In the genomic region with DNA sequence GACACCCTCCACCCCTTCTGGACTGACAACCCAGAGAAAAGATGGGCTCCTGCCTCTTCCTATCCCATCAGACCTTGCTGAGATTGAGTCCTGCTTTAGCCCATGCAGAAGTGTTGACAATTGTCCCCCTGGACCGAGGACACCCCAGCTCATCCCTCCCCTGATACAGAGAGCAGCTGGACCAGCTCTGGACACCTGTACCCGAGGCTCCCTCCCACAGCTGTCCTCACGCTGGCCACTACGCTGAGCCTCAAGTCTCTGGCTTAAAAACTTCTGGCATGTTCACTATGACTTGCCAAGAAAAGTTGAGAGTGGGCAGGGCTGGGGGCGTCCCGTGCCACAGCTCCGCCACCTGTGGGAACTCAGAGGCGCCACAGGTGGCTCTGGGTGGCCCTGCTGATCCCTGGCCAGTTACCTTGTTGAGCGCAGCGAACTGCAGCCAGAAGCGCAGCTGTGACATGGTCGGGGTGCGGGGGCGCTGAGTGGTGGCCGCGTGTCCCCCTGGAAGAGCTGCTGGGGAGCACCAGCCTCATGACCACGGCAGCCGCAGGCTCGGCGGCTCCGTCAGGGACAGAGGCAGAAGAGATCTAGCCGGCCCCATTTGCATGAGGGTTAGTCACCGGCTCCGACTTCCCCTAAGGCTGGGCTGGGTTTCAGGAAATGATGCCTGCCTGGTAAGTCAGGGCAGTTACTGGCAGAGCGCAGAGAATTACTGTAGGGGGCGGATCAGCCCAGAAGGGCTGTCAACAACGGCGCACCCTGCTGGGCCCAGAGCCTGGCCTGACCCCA, we compare ENCODE assay signal across 8 mouse cellular contexts. TPM values are rescaled to one million over a fixed set of nuclear protein-coding genes. Genes with fewer than 3 reads are reported as not detected.
DNase-seq lines count a peak whose midpoint lies in the region; ATAC-seq and TF ChIP-seq lines count a peak whose summit lies in the region.

No protein-coding gene starts in this region.

- no peak overlapping the region; the same call in 1 of the 2 replicates for H3K4me2 ChIP-seq in hindbrain, embryonic 11.5 days (replicated peaks; ENCODE audit: low read depth, low read length)
- 0 out of 2 replicates have a peak overlapping the region, but pooled peaks have one; percentile 14 for H3K4me2 ChIP-seq in hindbrain, embryonic 16.5 days (ENCODE audit: low read length)
- peak overlapping the region; percentile 59 for H3K4me2 ChIP-seq in stomach, postnatal 0 days (replicated peaks; ENCODE audit: low read depth)

- H3K36me3 ChIP-seq in hindbrain, embryonic 10.5 days = peaks cover 26% of the 10 kb centered on the region
- H3K36me3 ChIP-seq in hindbrain, embryonic 11.5 days (ENCODE audit: control insufficient read depth, insufficient read depth, low read length) = no peaks in the 10 kb centered on the region
- 0 out of 2 replicates have a peak, but pooled peaks cover 3% of the 10 kb centered on the region for H3K36me3 ChIP-seq in hindbrain, embryonic 16.5 days (ENCODE audit: control insufficient read depth, insufficient read depth, low read length)
- H3K36me3 ChIP-seq in stomach, postnatal 0 days (ENCODE audit: control insufficient read depth, insufficient read depth, low read length) = peaks cover 5% of the 10 kb centered on the region

- ATAC-seq in hindbrain, embryonic 11.5 days (ENCODE audit: low FRiP score) = no peak; the same call in 1 of the 2 replicates
- ATAC-seq in hindbrain, embryonic 16.5 days = no peak
- ATAC-seq in stomach, postnatal 0 days (ENCODE audit: low FRiP score, low TSS enrichment) = peak; percentile 83

- TF ChIP-seq CTCF in stomach, postnatal 0 days (IDR thresholded peaks at IDR 0.05; ENCODE audit: low read depth) = peak; percentile 72

- WGBS in hindbrain, embryonic 10.5 days = 19% methylated on average over 28 of the region's 28 CpGs
- WGBS in hindbrain, embryonic 11.5 days = 21% methylated on average over 28 of the region's 28 CpGs
- WGBS in hindbrain, embryonic 16.5 days = 21% methylated on average over 28 of the region's 28 CpGs
- WGBS in stomach, postnatal 0 days = 20% methylated on average over 28 of the region's 28 CpGs

- peak overlapping the region; percentile 35; the same call in 1 of the 2 replicates for H3K27ac ChIP-seq in hindbrain, embryonic 10.5 days
- no peak overlapping the region for H3K27ac ChIP-seq in hindbrain, embryonic 11.5 days (ENCODE audit: low read depth, low read length)
- no peak overlapping the region for H3K27ac ChIP-seq in hindbrain, embryonic 16.5 days (ENCODE audit: low read depth, low read length)
- H3K27ac ChIP-seq in stomach, postnatal 0 days (replicated peaks) = peak overlapping the region; percentile 88

- no peak for TF ChIP-seq EP300 in stomach, postnatal 0 days (optimal IDR thresholded peaks at IDR 0.05)

- H3K27me3 ChIP-seq in hindbrain, embryonic 10.5 days (ENCODE audit: insufficient read depth, poor library complexity, severe bottlenecking) = peaks cover 4% of the 10 kb centered on the region; the same call in 1 of the 2 replicates
- H3K27me3 ChIP-seq in hindbrain, embryonic 11.5 days (ENCODE audit: control insufficient read depth, insufficient read depth, low read length) = no peaks in the 10 kb centered on the region
- no peaks in the 10 kb centered on the region for H3K27me3 ChIP-seq in hindbrain, embryonic 16.5 days (replicated peaks; ENCODE audit: control insufficient read depth, insufficient read depth, low read length)
- H3K27me3 ChIP-seq in stomach, postnatal 0 days (ENCODE audit: control insufficient read depth, insufficient read depth, low read length) = no peaks in the 10 kb centered on the region

- no peak overlapping the region for H3K9ac ChIP-seq in hindbrain, embryonic 11.5 days (ENCODE audit: low read depth, low read length)
- H3K9ac ChIP-seq in hindbrain, embryonic 16.5 days (ENCODE audit: low read depth, low read length) = no peak overlapping the region
- peak overlapping the region; percentile 68 for H3K9ac ChIP-seq in stomach, postnatal 0 days (ENCODE audit: low read length)

- H3K4me3 ChIP-seq in hindbrain, embryonic 10.5 days = peak overlapping the region; percentile 28
- no peak overlapping the region for H3K4me3 ChIP-seq in hindbrain, embryonic 11.5 days (ENCODE audit: low read depth, low read length)
- no peak overlapping the region; the same call in 1 of the 2 replicates for H3K4me3 ChIP-seq in hindbrain, embryonic 16.5 days (ENCODE audit: low read length)
- peak overlapping the region; percentile 33 for H3K4me3 ChIP-seq in stomach, postnatal 0 days (ENCODE audit: low read depth, low read length)

- intact Hi-C loops in left cerebral cortex, postnatal 4 days (cut with DNase I) = no loop called here

- H3K4me1 ChIP-seq in hindbrain, embryonic 10.5 days (replicated peaks) = peaks cover 51% of the 10 kb centered on the region
- H3K4me1 ChIP-seq in hindbrain, embryonic 11.5 days (replicated peaks; ENCODE audit: control insufficient read depth, insufficient read depth, low read length) = peaks cover 2% of the 10 kb centered on the region; the same call in 1 of the 2 replicates
- peaks cover 3% of the 10 kb centered on the region; the same call in 1 of the 2 replicates for H3K4me1 ChIP-seq in hindbrain, embryonic 16.5 days (ENCODE audit: control insufficient read depth, insufficient read depth, low read depth, low read length)
- peaks cover 17% of the 10 kb centered on the region for H3K4me1 ChIP-seq in stomach, postnatal 0 days (replicated peaks; ENCODE audit: control insufficient read depth, insufficient read depth)

- no peaks in the 10 kb centered on the region for H3K9me3 ChIP-seq in hindbrain, embryonic 10.5 days
- no peaks in the 10 kb centered on the region for H3K9me3 ChIP-seq in hindbrain, embryonic 11.5 days (ENCODE audit: control insufficient read depth, low read length)
- H3K9me3 ChIP-seq in hindbrain, embryonic 16.5 days (ENCODE audit: control insufficient read depth, low read length) = no peaks in the 10 kb centered on the region
- H3K9me3 ChIP-seq in stomach, postnatal 0 days (ENCODE audit: control insufficient read depth, low read length) = no peaks in the 10 kb centered on the region

- peak; percentile 32 for DNase-seq in hindbrain, embryonic 10.5 days (ENCODE audit: low spot score)
- DNase-seq in hindbrain, embryonic 11.5 days (ENCODE audit: low spot score) = no peak
- DNase-seq in adrenal gland, adult 8-10 months = peak; percentile 83
- peak; percentile 23 to 45 for DNase-seq in frontal cortex, postnatal 25 days (ENCODE audit: low spot score in 2 of 2)
- peak; percentile 46 for DNase-seq in left cerebral cortex, postnatal 4 days
- DNase-seq in mesoderm, embryonic 11.5 days (ENCODE audit: low read depth, low spot score) = peak; percentile 37
- DNase-seq in stomach, postnatal 0 days (ENCODE audit: low spot score) = peak; percentile 90

RNA-seq across cellular contexts. Expression of a gene that starts 28.0 kb away (rescaled TPM):
- polyA plus RNA-seq in hindbrain, embryonic 10.5 days (2016; fragmentation: Nextera tagmentation; extraction: Ambion mirVana) = 681 and 705 TPM in 2 replicates
- 543 and 552 TPM in 2 replicates for polyA plus RNA-seq in hindbrain, embryonic 11.5 days (2014; fragmentation: Nextera tagmentation; extraction: Ambion mirVana)
- 100 to 1,000 TPM; 697 to 776 (median 769) TPM for total RNA-seq in adrenal gland, adult 8-10 months (2022)
- 601 and 643 TPM in 2 replicates for polyA plus RNA-seq in hindbrain, embryonic 16.5 days (2015; fragmentation: Nextera tagmentation; extraction: Ambion mirVana)
- total RNA-seq in left cerebral cortex, postnatal 4 days (2021) = 100 to 1,000 TPM; 311 to 347 TPM
- polyA plus RNA-seq in stomach, postnatal 0 days (2015; fragmentation: Nextera tagmentation; extraction: Ambion mirVana) = 435 and 445 TPM in 2 replicates

RNA-seq across cellular contexts. Expression of a gene that starts 30.4 kb away (rescaled TPM):
- polyA plus RNA-seq in hindbrain, embryonic 10.5 days (2016; fragmentation: Nextera tagmentation; extraction: Ambion mirVana) = 16.8 and 17.2 TPM in 2 replicates
- 8.0 and 9.5 TPM in 2 replicates for polyA plus RNA-seq in hindbrain, embryonic 11.5 days (2014; fragmentation: Nextera tagmentation; extraction: Ambion mirVana)
- total RNA-seq in adrenal gland, adult 8-10 months (2022) = 10 to 100 TPM; 27.4 to 54.8 (median 45.1) TPM
- polyA plus RNA-seq in hindbrain, embryonic 16.5 days (2015; fragmentation: Nextera tagmentation; extraction: Ambion mirVana) = 10.3 and 13.0 TPM in 2 replicates
- 10 to 100 TPM; 28.8 to 30.8 TPM for total RNA-seq in left cerebral cortex, postnatal 4 days (2021)
- polyA plus RNA-seq in stomach, postnatal 0 days (2015; fragmentation: Nextera tagmentation; extraction: Ambion mirVana) = 10.7 and 11.0 TPM in 2 replicates

RNA-seq across cellular contexts. Expression of a gene that starts 35.4 kb away (rescaled TPM):
- polyA plus RNA-seq in hindbrain, embryonic 10.5 days (2016; fragmentation: Nextera tagmentation; extraction: Ambion mirVana) = 261 and 268 TPM in 2 replicates
- polyA plus RNA-seq in hindbrain, embryonic 11.5 days (2014; fragmentation: Nextera tagmentation; extraction: Ambion mirVana) = 215 and 222 TPM in 2 replicates
- 100 to 1,000 TPM in 1 of 4 experiments, 10 to 100 TPM in 3; 79.1 to 104 (median 94.4) TPM for total RNA-seq in adrenal gland, adult 8-10 months (2022)
- polyA plus RNA-seq in hindbrain, embryonic 16.5 days (2015; fragmentation: Nextera tagmentation; extraction: Ambion mirVana) = 141 and 143 TPM in 2 replicates
- 10 to 100 TPM; 63.9 to 74.2 TPM for total RNA-seq in left cerebral cortex, postnatal 4 days (2021)
- 121 and 122 TPM in 2 replicates for polyA plus RNA-seq in stomach, postnatal 0 days (2015; fragmentation: Nextera tagmentation; extraction: Ambion mirVana)

RNA-seq across cellular contexts. Expression of a gene that starts 40.6 kb away (rescaled TPM):
- 18.5 and 21.1 TPM in 2 replicates for polyA plus RNA-seq in hindbrain, embryonic 10.5 days (2016; fragmentation: Nextera tagmentation; extraction: Ambion mirVana)
- 21.3 and 26.8 TPM in 2 replicates for polyA plus RNA-seq in hindbrain, embryonic 11.5 days (2014; fragmentation: Nextera tagmentation; extraction: Ambion mirVana)
- total RNA-seq in adrenal gland, adult 8-10 months (2022) = 100 to 1,000 TPM; 127 to 146 (median 143) TPM
- 17.7 and 18.3 TPM in 2 replicates for polyA plus RNA-seq in hindbrain, embryonic 16.5 days (2015; fragmentation: Nextera tagmentation; extraction: Ambion mirVana)
- 100 to 1,000 TPM; 100 to 111 TPM for total RNA-seq in left cerebral cortex, postnatal 4 days (2021)
- polyA plus RNA-seq in stomach, postnatal 0 days (2015; fragmentation: Nextera tagmentation; extraction: Ambion mirVana) = 10.3 and 11.2 TPM in 2 replicates

RNA-seq across cellular contexts. Expression of a gene that starts 58.6 kb away (rescaled TPM):
- polyA plus RNA-seq in hindbrain, embryonic 10.5 days (2016; fragmentation: Nextera tagmentation; extraction: Ambion mirVana) = 8.4 and 9.0 TPM in 2 replicates
- 4.1 and 4.3 TPM in 2 replicates for polyA plus RNA-seq in hindbrain, embryonic 11.5 days (2014; fragmentation: Nextera tagmentation; extraction: Ambion mirVana)
- total RNA-seq in adrenal gland, adult 8-10 months (2022) = 10 to 100 TPM in 2 of 4 experiments, 1 to 10 TPM in 2; 6.4 to 10.6 (median 8.5) TPM
- polyA plus RNA-seq in hindbrain, embryonic 16.5 days (2015; fragmentation: Nextera tagmentation; extraction: Ambion mirVana) = 1.7 and 2.2 TPM in 2 replicates
- 1 to 10 TPM; 1.6 to 1.7 TPM for total RNA-seq in left cerebral cortex, postnatal 4 days (2021)
- polyA plus RNA-seq in stomach, postnatal 0 days (2015; fragmentation: Nextera tagmentation; extraction: Ambion mirVana) = 2.0 TPM in 2 replicates

Comparison
In these comparisons a context has a peak if more than half of its experiments do, and no peak if none do; other contexts are left out.
1. H3K27ac ChIP-seq: peak in hindbrain, embryonic 10.5 days (single experiment) and stomach, postnatal 0 days (single experiment); none in hindbrain, embryonic 11.5 days (single experiment) and hindbrain, embryonic 16.5 days (single experiment).
2. H3K4me3 ChIP-seq: peak in hindbrain, embryonic 10.5 days (single experiment) and stomach, postnatal 0 days (single experiment); none in hindbrain, embryonic 11.5 days (single experiment) and hindbrain, embryonic 16.5 days (single experiment).